Mouse (Mus musculus): ENCODE measurements at regions not wholly inside any gene's neighbourhood (a gene's known extent, or its start where the extent isn't known, plus 50 kb on each side); places are given as distances from the start of the nearest gene placed in this dataset.
A peak's percentile ranks its signal among the peaks of the same experiment; 100 is the strongest.

DNA sequence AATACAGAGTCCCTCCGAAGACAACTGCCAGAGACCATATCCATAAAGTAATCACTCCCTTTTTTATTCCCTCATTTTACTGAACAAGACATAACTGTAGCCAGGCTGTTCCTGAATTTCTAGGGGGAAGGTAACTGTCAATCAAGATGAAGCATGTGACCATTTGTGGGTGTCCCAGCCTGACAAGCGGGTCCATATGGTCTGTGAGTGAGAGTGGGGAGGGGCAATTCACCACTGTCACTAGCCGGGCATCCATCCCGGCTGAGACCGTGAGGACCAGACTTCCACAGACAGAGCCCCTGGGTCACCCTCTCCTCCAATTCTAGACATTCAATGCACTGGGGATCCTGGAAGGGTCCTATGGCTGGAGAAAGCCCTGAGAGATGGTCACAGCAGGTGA is 54.6 kb downstream of the Gm11733 start:
- intact Hi-C loops (cut with DNase I) = loop anchor here (5.0 kb wide), 1 partner anchor 146 kb away; no protein-coding TSS in a partner anchor
- DNase-seq (ENCODE audit: extremely low spot score in 1 of 2, low spot score in 2 of 2) = no peak

DNA sequence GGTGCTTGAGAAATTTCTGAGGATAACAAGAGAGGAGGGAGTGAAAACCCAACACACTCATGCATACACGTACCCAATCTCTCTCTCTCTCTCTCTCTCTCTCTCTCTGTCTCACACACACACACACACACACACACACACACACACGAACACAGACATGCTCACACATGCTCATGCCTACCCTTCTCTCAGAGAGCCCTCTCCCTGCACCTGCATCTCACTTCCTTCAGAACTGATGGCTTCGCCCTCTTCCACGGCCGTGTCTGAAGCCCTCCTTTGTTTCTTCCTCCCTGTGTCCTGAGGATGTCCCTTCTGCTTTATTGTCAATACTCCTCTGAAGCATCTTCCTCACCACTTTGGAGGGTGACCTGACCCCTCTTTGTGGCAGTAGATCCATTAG is 56.4 kb downstream of the Gm11733 start:
- DNase-seq (ENCODE audit: extremely low spot score in 1 of 2, low spot score in 2 of 2) = no peak
- intact Hi-C loops (cut with DNase I) = no loop called here

DNA sequence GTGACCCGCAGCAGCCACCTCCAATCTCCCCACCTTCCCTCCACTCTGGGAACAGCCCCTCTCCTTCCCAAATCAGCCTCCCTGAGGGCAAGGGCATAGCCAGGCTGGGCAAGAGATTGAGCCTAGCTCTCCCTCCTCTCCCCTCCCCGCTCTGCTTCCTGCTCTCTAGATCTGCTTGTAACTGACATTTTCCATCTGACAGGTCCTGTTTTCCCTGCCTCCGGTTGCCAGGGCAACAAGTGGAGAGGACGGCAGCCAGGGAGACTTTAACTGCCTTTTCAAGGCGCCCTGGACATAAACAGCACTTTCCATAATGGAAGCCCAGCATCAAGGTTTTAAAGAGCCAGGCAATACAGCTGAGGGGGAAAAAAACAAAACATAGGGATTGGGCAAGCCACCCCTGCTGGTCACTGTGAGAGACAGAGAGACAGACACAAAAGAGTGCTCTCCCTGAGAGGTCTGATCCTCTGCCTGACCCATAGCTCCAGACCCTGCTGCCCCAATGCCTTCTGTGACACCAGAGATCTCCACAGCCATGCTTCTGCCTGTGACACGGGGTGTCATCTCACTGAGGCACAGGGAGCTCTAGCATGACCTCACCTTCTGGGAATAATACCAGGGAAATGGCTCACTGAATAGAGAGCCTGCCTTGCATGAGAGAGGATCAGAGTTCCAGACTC is 57.2 kb downstream of the Gm11733 start:
- intact Hi-C loops (cut with DNase I) = no loop called here
- peak; percentile 56 to 59 for DNase-seq (ENCODE audit: extremely low spot score in 1 of 2, low spot score in 2 of 2)

DNA sequence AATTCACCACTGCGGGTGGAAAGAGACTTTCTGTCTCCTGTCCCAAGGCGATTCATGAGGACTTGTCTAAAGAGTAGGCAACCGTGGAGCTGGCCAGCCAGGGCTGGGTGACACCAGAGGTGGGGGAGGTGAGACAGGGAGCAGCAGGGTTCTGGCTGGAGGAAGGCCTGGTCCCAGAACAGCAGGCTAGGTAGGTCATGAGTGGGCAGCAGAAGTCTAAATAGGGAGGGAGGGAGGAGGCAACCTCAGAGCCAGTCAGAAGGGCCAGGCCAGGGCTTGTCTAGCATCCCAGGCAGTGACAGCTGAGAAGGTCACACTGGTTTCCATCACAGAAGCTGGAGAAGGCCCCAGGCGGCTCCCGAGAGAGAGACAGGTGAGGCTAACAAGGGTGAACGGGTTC is 59.0 kb downstream of the Gm11733 start:
- no peak for DNase-seq (ENCODE audit: extremely low spot score in 1 of 2, low spot score in 2 of 2)

DNA sequence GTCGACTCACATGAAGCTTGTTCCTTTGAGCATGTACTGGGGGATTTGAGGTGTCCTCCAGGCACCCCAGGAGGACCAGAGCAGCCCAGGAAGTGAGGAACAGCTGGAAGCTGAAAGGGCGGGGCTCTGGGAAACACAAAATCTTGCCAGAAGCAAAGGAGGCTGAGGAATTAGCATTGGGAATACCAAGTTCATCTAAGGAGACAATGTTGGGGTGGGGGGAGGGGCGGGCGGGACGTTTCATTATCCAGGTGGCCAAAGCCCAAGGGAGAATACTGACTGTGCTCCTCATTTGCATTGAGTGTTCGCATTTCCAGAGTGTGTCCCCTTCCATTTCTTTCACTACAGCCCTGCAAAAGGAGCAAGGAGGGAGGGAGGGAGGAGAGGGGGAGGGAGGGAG is 60.3 kb downstream of the Gm11733 start:
- intact Hi-C loops (cut with DNase I) = no loop called here
- DNase-seq (ENCODE audit: extremely low spot score in 1 of 2, low spot score in 2 of 2) = no peak

More for the DNA sequence above, 59.0 kb downstream of the Gm11733 start:
- intact Hi-C loops (cut with DNase I) = no loop called here

DNA sequence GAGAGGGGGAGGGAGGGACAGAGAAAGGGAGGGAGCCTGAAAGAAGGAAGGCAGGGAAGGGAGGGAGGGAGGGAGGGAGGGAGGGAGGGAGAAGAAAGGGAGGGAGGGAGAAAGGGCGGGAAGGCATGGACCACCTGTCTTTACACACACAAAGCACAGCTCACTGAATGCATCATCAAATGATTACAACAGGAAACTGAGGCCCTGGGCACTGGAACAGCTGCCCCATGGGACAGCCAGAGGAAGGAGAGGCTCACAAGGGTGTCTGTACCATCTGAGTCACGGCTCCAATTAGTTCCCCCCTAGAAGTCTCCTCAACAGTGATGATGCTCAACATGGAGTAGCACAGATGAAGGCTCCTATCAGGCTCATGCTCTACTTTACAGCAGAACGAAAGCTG is 60.8 kb downstream of the Gm11733 start:
- intact Hi-C loops (cut with DNase I) = no loop called here
- no peak for DNase-seq (ENCODE audit: extremely low spot score in 1 of 2, low spot score in 2 of 2)

DNA sequence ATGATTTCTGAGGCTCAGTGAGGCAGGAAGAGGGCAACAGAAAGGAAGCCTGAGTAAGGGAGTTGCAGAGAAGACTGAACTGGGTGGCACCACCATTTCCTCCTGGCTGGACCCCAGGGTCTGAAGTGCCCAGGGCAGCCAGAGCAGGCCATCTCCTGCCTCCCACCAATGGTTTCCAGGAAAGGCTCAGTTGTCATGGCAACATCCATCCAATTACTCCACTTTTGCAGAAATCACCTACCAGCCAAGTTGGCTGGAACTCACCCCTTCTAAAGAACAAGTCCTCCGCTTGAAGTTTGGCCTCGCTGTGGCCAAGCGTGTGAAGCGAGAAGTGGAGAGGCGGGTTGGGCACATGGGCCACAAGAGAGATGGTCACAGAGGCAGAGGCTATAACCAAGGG is 67.8 kb downstream of the Gm11733 start:
- intact Hi-C loops (cut with DNase I) = no loop called here
- DNase-seq (ENCODE audit: extremely low spot score in 1 of 2, low spot score in 2 of 2) = peak in 1 of 2 experiments; percentile 78

DNA sequence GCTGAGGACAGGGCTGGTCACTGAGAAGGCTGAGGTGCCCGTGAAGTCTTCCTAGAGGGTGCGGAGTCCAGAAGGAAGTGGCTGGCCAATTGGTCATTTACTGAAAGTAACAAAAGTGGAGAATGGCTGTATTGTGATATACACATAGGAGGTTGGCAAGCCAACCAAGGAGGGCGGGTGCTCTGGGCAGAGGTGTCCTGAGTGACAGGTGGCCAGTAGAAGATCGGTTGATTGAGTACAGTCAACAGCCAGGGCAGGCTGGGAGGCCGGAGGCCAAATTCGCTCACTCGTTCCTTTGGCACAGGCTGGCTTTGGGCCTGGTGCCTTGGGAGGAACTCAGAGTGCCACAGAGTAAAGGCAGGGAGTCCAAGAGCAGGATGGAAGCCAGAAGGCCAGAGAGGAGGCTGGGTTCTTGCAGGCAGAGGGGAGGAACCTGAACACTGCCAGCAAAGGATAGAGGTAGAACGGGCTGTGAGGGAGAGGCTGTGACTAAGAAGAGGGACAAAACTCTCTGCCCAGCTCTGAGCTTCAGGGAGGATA is 68.3 kb downstream of the Gm11733 start:
- DNase-seq (ENCODE audit: extremely low spot score in 1 of 2, low spot score in 2 of 2) = no peak
- intact Hi-C loops (cut with DNase I) = no loop called here

DNA sequence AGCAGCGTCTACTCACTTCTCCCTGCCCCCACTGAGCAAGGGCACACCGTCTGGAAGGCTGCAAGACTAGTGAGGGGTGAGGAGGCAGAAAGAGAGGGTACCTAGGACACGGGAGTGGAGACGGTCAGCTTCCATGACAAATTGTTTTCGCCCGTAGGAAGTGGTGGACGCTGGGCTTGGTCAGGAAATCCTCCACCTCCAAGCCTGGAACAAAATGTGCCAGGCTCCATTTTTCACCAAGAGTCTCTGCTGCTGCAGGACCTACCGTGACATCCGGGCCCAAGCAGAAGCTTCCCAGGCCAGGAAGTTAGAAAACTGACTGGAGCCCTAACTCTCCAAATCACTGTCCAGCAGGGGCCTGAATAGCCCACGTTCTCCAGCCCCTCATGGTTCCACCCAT is 69.9 kb downstream of the Gm11733 start:
- DNase-seq (ENCODE audit: extremely low spot score in 1 of 2, low spot score in 2 of 2) = no peak
- intact Hi-C loops (cut with DNase I) = no loop called here

DNA sequence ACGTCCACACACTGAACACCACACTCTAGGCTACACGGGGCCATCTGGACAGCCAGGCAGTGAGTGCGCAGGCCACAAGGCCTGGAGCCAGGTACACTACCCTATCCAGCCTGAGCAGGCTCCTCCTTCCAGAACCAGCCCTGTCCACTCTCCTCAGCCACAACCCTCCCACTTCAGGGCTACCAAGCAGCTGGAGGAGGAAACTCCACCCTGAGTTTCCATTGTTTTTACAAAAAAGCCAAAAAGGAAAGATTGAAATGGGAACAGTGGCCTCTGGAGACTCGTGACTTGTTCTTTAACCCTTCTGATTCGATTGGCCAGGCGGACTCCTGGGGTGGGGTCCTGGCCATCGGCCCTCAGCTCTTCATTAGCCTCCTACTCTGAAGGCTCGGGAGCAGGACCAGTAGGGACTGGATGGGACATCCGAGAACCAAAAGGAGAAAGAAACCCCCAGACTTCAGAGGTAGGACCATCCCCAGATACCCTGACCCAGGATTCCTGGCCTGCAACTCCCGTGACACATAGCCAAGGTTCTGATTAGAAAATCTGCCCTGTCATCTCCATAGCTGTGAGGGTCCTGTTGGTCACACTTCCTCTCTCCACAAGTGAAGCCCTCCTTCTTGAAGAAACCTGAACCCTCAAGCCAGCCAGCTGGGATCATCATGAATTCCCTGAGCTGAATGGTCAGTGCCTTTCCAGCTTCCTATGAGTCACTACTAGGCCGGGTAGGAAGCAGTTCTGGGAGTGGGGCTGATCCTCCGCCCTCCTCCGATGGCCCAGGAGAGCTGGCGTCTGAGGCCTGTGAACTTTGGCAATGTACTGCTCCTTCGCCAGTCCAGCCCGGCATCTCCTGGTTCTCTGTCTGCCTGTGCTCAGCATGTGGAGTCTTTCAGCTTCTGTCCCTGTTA is 73.6 kb downstream of the Gm11733 start:
- peak in 1 of 2 experiments; percentile 60 for DNase-seq (ENCODE audit: extremely low spot score in 1 of 2, low spot score in 2 of 2)
- intact Hi-C loops (cut with DNase I) = no loop called here

DNA sequence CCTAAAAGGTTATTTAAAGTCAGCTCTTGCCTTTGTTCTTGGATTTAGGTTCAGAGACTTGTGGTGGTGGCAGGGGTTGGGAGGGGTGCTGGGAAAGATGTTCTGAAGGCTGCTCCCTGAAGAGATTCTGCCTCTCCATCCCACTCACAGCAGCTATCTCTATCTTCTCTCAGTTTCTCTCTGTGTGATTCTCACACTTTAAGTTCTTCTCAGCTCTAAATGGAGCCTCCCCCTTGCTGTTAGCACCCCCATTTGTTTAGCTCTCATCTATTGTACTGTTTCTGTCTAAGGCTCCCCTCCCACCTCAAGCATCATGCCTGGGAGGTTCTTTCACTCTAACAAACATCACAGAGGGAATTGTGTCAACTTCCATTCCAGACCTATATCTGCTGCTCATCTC is 75.7 kb downstream of the Gm11733 start:
- intact Hi-C loops (cut with DNase I) = no loop called here
- DNase-seq (ENCODE audit: extremely low spot score in 1 of 2, low spot score in 2 of 2) = no peak

DNA sequence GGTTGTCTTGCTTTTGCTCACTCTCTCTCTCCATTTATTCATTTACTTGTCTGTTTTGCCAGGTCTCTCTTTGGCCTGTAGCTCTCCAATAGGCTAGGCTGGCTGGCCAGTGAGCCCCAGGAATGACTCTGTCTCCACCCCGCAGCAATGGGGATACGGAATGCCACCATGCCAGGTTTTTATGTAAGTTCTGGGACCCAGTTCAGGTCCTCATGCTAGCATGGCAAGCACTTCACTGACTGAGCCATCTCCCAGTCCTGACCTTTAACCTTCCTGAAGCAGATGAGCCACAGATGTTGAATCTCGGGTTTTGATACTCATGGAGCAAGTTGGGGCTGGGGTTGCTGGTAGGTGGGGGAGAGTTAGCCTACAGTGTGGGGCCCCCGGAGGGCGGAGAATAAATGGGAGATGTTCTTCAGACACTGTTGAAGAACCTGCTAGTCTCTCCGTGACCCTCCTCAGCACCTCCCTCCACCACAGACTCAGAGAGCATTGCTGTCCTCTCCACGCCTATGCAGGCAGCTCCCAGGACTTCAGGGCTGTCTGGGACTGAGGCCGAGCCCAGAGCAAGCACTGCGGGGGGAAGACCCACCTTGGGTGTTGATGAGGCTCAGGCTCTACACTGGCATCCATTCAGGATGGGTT is 83.9 kb downstream of the Gm11733 start:
- DNase-seq (ENCODE audit: extremely low spot score in 1 of 2, low spot score in 2 of 2) = no peak
- intact Hi-C loops (cut with DNase I) = no loop called here

DNA sequence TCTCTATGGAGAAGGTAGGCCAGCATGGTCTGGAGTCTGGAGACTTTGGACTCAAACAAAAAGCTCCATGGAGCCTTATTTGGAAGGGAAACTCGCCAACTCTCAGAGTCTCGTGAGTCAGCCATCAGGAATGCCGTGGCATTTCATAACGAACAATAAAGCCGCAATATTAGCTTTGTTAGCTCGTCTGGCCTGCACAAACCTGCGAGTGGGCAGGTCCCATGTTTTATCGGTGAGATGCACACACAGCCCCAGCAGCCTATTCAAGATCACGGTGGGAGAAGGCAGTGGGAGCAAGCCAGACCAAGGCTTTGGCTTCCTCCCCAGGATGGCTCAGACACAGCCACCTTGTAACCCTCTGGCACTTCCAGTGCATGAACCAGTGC is 84.4 kb downstream of the Gm11733 start:
- intact Hi-C loops (cut with DNase I) = no loop called here
- DNase-seq (ENCODE audit: extremely low spot score in 1 of 2, low spot score in 2 of 2) = no peak

DNA sequence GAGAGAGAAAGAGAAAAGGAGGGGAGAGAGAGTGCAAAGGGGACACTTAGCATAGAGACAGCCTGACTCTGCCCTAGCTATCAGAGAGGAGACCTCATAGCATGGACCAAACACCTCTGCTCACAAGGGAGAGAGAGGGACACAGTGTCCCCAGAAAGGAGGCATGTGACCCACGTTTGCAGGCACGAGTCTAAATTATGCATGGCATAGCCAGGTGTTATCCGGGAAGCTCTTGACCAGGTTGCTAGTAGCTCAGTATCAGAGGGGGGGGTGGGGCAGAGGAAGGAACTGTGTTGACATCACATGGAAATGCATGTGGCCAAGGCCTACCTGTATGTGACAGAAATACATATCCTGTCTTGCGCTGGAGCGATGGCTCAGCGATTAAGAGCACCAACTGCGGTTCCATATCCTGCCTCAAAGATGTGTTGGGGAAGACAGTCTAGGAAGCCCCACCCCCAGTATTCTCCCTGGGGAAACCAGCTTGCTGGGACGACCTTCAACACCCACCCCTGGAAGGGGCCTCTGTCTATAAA is 84.5 kb upstream of the Tnrc6c start:
- DNase-seq (ENCODE audit: extremely low spot score in 1 of 2, low spot score in 2 of 2) = no peak
- intact Hi-C loops (cut with DNase I) = no loop called here

DNA sequence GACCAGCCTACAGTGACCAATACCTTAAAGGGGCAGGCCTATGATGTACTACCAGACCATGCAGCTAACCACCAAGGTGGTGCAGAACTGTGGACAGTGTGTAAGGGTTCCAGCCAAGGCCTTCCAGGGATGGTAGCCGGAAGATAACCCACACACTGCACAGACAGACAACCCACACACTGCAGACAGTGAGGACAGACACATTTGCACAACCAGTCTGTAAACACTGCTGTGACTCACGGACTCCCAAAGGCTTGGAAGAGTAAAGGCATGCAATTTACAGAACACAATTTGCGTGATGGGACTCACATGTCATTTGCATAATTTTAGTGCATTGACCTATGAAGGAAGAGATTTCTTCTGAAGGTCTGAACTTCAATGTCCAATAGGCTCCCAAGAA is 82.2 kb upstream of the Tnrc6c start:
- no peak for DNase-seq (ENCODE audit: extremely low spot score in 1 of 2, low spot score in 2 of 2)
- intact Hi-C loops (cut with DNase I) = no loop called here

DNA sequence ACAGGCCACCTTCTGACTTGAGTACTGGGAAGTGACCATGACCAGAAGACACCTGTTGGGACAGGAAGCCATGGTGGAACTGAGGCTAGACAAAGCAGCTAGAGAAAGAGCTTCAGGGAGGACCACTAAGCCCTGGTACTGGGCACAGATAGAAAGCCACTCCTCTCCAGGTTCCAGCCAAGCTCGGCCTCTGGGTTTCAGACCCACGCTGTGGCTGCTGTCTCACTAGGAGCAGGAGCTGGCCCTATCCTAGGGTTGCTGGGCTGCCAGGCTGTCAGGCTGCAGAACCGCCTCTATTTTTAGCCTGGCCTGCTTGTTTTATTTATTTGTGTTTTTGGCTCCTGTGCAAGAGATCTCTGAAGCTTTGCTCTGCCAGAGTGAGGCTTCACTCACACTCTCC is 79.4 kb upstream of the Tnrc6c start:
- intact Hi-C loops (cut with DNase I) = no loop called here
- DNase-seq (ENCODE audit: extremely low spot score in 1 of 2, low spot score in 2 of 2) = peak; percentile 49 to 52

DNA sequence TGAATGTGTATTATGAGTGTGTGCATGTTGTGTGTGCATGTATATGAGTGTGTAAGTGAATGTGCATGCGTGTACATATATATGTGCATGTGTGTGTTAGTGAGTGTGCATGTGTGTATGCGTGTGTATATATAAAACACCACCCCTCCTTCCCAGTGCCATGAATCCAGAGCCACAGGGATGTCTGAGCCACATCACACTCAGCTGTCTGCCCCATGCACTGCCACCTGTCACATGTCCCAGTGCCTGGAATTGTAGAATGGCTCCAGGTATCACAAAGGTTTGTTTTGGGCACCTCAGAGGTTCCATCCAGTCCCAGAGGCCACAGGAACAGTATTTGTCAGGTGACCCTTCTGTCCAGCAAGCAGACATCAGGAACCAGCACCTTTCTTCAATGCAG is 75.0 kb upstream of the Tnrc6c start:
- no peak for DNase-seq (ENCODE audit: extremely low spot score in 1 of 2, low spot score in 2 of 2)
- intact Hi-C loops (cut with DNase I) = no loop called here

DNA sequence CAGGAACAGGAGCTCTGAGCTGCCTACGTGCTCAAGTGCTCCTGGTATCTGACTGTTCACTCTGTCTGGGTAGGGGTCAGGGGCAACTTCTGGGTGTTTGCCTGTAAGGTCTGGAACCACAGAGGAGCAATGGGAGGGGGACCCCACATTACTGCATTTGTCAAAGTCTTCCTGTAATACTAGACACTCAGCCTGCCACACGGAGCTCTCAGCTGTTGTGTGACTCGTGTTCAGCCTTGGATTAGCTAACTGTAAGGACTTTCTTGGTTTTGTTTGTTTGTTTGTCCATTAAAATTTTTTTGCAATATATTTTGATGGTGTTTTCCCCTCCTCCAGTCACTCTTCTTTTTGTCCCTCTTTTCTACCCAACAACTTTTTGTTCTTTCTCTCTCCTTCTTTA is 74.4 kb upstream of the Tnrc6c start:
- DNase-seq (ENCODE audit: extremely low spot score in 1 of 2, low spot score in 2 of 2) = no peak
- intact Hi-C loops (cut with DNase I) = no loop called here

DNA sequence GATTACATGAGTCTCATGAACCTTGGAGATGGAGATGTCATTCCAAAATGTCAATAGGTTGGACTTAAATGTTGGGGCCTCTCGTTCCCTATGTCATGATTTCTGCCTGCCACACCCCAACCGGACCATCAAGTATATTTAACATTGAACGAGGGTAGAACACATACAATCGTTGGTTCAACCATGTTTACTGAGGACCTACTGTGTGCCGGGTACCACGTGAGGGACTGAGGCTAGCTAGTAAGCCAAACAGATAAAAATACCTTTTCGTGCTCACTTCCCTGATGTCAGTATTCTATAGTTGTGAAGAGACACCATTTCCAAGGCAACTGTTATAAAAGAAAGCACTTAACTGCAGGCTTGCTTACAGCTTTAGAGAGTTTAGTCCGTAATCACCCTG is 70.6 kb upstream of the Tnrc6c start:
- DNase-seq (ENCODE audit: extremely low spot score in 1 of 2, low spot score in 2 of 2) = no peak
- intact Hi-C loops (cut with DNase I) = no loop called here
